Mouse (Mus musculus) splenic B cell, adult 2 months (primary cell): ENCODE results near the gene Ube2e2.
"Not testable (repeated sequence)": the region's sequence is repeated elsewhere in the genome, so short reads cannot be mapped to it uniquely, and the experiment has no call there.

ENCODE experiments used
- DNase-seq: peaks from one replicate; pipeline ENCODE4 v3.0.0-alpha.2; 2011; ENCODE audit warnings: low read depth, low spot score
- H3K27me3 ChIP-seq: 2 replicates; pipeline ENCODE4 v1.6.1; 2012; ENCODE audit warnings: mild to moderate bottlenecking, low read length, moderate library complexity, mixed read lengths; ENCODE audit not compliant: control insufficient read depth, poor library complexity, insufficient read depth, severe bottlenecking
- H3K36me3 ChIP-seq: 2 replicates; pipeline ENCODE4 v1.6.1; 2012; ENCODE audit warnings: mild to moderate bottlenecking, low read length, moderate library complexity, mixed read lengths; ENCODE audit not compliant: control insufficient read depth, poor library complexity, insufficient read depth, severe bottlenecking

Gene Ube2e2

DNA sequence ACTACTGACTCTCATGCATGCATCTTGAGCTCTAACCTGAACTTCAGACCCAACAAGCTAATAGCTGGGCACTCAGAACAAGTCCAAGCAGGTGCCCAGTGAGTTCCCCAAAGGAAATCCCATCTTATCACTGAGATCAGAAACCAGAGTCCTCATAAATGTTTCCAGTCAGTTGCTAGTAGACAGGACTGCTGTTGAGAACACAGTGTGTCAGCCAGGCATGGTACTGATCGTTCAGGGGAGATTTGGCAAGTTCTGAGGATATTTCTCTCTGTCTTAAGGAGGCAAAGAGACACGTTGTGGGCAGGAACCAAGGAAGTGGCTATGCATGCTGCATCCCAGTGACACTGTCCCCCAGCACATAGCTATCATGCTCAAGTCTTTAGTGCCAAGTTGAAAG, 275.5 kb downstream of the Ube2e2 start:
- no peaks in the 10 kb centered on the region for H3K36me3 ChIP-seq
- H3K27me3 ChIP-seq, result no peaks in the 10 kb centered on the region
- DNase-seq, result no peak

DNA sequence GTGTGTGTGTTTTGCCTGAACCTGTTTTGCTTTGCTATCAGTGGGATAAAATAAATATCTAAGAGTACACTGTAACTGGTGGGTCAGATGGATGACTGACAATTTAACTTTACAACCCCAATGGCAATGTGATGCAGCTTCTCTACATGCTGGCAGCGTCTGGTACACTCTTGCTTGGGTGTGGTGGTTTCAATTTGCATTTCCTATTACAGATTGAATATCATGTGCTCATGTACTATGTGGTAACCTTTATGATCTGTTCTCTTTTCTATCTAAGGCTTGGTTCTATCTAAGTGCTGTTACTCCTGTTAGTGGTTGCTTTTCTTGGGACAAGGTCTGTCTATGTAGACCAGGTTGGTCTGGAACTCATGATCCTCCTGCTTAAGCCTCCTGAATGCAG, 292.1 kb downstream of the Ube2e2 start:
- Histone ChIP-seq H3K27me3 (no peaks in the 10 kb centered on the region), H3K36me3 (no peaks in the 10 kb centered on the region)
- DNase-seq, result no peak

DNA sequence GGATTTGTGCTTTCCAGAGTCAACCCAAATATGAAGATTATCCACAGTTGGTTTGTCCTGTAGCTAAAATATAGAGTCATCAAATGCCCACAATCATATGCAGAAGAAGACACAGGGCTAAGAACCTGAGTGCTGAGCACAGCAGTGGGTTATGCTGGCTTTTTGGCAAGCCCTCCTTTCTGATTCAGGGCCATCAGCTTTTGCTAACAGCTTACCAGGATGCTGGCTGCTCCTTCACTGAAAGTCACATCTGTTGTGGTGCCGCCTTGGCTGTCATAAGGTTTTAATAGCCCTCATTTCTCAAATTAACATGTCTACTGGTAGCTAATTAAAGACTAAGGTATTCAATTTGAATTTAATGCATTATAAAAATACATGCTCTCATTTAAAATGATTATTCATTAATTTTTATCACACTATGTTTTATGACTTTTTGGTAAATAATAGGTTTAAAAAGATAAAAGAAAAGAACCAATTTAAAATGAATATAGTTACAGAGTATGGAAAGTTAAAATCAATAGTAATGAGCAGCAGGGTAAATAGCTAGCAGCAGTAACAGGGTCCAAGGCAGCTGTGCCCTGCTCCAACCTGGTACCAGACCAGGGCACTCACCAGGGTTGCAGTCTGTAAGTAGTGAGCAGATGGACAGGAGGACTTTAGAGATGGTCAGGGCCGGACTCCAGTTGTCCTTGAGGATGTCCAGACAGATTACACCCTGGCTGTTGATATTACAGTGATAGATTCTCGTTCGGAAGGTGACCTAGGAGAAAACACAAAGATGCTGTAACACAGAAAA, 307.6 kb downstream of the Ube2e2 start:
- Histone ChIP-seq H3K27me3 (no peaks in the 10 kb centered on the region; the same call in 1 of the 2 replicates), H3K36me3 (no peaks in the 10 kb centered on the region)
- no peak for DNase-seq

DNA sequence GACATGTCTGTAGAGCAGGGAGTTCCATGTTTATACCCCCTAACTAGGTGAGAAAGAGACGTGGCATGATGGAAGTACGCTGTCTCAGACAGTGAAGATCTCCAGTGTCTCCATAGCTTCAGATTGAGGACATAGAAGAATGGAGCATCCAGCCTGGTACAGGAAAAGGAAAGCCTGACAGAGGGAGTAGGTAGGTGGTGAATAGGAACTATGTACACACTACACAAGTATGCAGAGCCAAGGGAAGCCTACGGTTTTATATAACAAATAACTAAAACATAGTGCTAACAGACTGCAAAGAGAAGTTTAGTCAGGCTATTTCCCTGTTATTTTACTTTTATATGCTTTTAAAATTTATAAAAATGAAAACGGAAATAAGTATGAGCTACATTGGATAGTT, 312.3 kb downstream of the Ube2e2 start:
- H3K36me3 ChIP-seq, result no peaks in the 10 kb centered on the region
- no peak for DNase-seq
- no peaks in the 10 kb centered on the region; the same call in 1 of the 2 replicates for H3K27me3 ChIP-seq

DNA sequence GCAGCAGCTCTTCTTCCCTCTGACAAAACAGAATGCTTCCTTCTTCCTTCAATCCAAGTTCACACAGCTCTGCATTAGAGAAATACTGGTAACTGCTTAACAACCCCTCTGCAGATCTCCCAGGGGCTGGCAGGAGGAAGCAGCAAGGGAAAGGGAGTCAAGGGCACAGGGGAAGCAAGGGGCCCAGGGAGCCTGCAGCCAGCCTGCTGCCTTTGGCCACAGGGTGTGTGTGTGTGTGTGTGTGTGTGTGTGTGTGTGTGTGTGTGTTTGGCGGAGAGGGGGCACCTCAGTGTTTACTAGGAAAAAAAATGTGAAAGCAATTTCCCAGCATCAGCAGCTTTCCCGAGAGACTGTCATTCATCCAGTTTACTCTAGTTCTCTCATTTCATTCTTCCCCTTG, 319.3 kb downstream of the Ube2e2 start:
- DNase-seq, result no peak
- Histone ChIP-seq H3K36me3 (no peaks in the 10 kb centered on the region), H3K27me3 (0 out of 2 replicates have a peak, but pooled peaks cover 2% of the 10 kb centered on the region)

DNA sequence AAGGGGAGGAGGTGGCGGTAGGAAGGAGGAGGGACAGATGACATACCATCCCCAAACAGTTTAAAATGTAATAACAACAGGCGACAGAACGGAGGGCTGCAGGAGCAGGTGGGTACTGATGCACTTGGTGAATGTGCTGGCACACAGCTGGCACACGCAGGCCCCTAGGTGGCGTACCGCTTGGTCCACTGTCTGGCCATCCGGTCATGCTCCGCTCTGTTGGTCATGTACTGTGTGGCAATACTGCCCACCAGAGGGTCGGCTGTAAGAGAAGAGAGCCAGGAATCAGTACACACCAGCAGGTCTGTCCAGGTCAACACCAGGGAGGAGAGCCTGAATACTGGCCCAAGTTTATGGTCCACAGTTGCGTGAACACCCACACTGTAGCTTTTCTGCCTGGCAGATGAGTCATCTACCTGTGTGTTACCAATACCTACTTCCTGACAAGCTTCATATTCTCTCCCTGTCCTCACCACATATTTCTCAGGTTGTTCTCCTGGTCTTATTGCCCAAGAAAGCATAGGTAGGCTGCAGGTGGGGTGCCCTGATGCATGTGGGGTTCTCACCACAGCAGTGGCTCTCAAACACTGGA, 319.8 kb downstream of the Ube2e2 start:
- Histone ChIP-seq H3K27me3 (0 out of 2 replicates have a peak, but pooled peaks cover 2% of the 10 kb centered on the region), H3K36me3 (no peaks in the 10 kb centered on the region)
- no peak for DNase-seq

DNA sequence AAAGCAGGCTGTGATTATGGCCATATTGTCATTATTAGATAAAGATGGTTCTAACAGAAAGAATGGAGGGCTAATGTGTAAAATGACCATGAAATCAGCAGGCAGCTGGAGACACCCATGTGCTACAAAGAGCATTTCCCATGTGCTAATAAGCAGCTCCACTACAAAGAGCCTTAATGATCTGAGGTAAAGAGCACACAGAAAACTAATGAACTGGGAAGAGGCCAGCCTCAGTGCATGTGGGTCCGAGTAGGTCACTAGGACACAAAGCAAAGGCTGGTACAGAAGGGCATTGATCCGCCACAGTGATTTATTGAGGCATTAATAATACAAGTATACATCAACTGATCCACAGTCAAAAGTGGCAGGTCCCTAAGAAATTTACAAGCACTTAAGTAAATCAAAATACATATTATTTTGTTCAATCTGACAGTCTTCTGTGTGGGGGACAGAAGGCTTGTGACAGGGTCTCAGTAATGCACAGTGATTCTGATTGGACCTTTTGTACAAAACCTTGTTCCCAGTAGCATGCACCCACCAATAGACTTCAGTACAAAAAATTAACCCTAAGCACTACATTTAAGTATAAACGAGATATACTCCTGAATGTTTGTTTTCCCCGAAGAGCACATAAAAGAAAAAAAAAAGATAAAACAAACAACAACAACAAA, 320.6 kb downstream of the Ube2e2 start:
- DNase-seq, result no peak
- H3K27me3 ChIP-seq, result 0 out of 2 replicates have a peak, but pooled peaks cover 2% of the 10 kb centered on the region
- H3K36me3 ChIP-seq, result no peaks in the 10 kb centered on the region

DNA sequence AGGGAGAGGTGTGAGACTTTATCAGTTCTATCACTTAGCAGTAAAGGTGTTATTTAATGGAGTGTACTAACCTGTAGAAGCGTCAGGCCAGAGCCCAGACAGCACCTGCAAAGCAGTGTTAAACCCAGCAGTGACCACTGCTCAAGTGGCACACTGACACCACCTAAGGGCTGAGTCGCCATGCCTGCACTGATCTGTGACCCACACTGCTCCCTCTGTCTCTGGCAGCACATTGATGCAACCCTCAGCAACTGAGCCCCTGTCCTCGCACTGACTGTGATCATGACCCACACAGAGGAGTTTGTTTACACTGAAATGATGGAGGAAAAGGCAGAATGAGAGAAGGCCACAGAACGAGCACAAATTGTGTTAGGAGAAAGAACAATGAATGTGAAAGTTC, 321.2 kb downstream of the Ube2e2 start:
- DNase-seq, result no peak
- 0 out of 2 replicates have a peak, but pooled peaks cover 2% of the 10 kb centered on the region for H3K27me3 ChIP-seq
- H3K36me3 ChIP-seq, result no peaks in the 10 kb centered on the region

DNA sequence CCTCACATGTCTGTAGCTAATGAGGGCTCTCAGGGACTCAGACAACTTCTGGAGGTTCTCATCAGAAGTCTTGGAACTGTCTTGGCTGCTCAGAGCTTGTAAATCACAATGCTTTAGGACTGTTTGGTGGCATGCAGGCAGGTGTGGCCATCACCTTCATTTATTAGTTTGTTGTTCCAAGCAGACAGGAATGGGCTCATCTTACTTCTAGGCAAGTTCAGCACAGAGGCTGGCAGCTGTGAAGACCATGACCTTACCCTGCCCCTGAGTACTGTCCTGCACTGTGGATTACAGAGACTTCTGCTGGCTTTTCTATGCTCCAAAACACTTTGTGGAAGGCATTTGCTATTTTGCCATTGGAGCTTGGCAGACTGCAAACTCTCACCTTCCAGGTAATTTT, 324.5 kb downstream of the Ube2e2 start:
- Histone ChIP-seq H3K36me3 (no peaks in the 10 kb centered on the region), H3K27me3 (0 out of 2 replicates have a peak, but pooled peaks cover 2% of the 10 kb centered on the region)
- no peak for DNase-seq

DNA sequence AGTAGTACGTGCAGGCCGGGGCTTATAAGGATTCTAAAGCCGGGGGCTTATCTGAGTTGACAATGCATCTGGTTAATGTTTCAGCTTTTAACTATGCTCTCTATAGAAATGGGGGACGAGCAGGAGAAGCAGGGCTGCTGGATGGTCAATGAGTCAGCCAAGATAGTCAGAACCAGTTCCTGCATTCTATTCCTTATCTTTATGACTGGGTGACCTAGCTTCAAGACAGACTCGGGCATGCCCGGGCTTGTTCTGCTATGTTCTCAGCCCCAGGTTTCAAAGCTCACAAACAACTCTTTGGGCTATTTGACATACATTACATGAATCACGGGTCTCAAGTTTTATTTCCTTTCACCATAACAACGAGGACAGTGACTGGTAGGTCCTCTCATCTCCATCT, 329.1 kb downstream of the Ube2e2 start:
- DNase-seq, H3K27me3 ChIP-seq, H3K36me3 ChIP-seq: not testable (repeated sequence)

DNA sequence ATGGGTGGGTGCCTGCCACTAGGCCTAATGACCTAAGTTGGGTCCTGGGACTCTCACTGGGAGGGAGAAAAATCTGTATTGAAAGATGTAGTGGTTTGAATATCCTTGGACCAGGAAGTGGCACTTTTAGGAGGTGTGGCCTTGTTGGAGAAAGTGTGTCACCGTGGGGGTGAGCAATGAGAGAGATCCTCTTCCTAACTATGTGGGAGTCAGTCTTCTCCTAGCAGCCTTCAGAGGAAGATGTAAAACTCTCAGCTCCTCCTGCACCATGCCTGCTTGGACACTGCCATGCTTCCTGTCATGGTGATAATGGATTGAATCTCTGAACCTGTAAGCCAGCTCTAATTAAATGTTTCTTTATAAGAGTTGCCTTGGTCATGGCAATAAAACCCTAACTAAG, 338.8 kb downstream of the Ube2e2 start:
- DNase-seq, result no peak
- no peaks in the 10 kb centered on the region for H3K36me3 ChIP-seq
- H3K27me3 ChIP-seq, result no peaks in the 10 kb centered on the region

DNA sequence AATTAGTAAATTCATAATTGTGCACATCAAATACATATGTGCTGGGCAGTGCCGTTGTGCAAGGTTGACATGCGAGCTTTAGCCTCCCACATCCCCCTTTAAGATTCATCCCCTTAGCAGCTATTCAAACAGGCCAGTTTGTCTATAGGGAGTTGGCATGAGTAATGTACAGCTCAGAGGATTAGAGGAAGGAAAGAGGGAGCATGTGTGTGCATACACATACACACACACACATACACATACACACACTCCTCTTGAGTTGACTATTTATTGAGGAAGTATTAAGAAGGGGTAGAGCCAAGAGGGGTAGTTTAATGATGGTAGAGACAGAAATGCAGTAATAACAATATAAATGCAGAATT, 339.5 kb downstream of the Ube2e2 start:
- no peaks in the 10 kb centered on the region for H3K27me3 ChIP-seq
- DNase-seq, result no peak
- no peaks in the 10 kb centered on the region for H3K36me3 ChIP-seq

DNA sequence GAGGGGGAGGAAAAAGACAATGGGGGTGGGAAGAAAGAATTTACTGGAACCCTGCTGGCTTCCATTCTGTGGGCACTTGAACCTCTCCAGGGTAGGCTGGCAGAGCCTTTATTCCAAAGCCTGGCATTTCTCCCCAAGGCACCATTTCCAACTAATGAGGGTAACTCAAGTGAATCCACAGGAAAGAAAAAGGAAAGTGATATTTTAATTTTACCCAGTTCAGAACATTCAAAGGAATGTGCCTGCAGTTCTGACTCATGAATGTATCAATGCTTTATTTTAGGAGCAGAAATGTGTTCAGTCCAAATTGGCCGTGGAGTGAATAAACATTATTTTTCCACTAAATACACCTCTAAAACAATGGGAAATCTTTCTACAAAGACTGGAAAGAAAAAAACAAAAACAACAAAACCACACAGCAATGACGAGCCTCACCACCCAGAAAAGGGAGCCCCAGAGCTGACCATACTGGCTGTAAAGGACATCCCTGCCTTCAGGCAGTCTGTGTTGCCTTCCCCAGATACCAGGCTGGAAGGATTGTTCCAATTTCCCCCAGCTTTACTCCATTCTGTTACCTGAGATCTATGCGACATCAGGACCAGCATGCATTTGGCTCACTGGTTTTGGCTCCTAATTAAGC, 340.0 kb downstream of the Ube2e2 start:
- DNase-seq, result no peak
- no peaks in the 10 kb centered on the region for H3K27me3 ChIP-seq

DNA sequence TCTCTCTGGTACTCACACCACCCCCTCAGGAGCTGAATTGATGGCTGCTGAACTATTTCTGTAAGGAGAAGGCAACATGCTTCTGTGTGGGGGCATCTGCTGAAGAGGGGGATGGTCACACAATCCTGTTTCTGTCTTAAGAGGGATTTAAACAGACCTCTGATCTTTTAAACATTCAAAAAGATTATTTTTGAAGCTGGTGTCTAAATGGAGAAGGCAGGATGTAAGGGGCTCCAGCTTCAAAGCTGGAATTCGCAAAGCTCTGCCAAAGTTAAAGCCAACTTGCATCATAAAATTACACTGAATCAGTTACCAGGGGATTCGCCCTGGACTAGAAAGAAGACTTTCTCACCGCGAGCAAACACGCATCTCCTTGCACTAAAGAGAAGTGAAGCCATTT, 346.5 kb downstream of the Ube2e2 start:
- no peaks in the 10 kb centered on the region for H3K36me3 ChIP-seq
- DNase-seq, result no peak

More for the DNA sequence above, 340.0 kb downstream of the Ube2e2 start:
- no peaks in the 10 kb centered on the region for H3K36me3 ChIP-seq

DNA sequence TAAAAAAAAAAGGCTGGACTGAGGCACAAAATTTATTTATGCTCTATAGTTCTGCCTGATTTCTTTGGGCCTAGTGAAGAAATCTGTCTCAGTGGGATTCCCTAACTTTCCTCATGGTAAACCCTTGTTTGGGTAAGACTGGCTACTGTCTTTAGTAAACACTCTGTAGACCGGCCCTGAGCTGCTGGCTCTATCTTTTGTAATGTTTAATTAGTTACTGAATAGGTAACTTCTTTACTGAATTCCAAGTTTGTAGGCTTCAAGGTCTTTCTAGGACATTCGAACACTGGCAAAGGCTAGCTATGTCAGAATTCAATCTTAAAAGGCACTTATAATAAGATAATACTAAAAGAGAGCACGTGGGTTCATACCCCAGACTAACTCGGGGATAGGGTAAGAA, 355.0 kb downstream of the Ube2e2 start:
- H3K36me3 ChIP-seq, DNase-seq, H3K27me3 ChIP-seq: not testable (repeated sequence)

More for the DNA sequence above, 346.5 kb downstream of the Ube2e2 start:
- no peaks in the 10 kb centered on the region for H3K27me3 ChIP-seq
